Mouse (Mus musculus) G1E (cell line): ENCODE measurements around the gene Iqgap1.

Experiments
- CTCF ChIP-seq: IDR thresholded peaks from 2 replicates; pipeline ENCODE4 v1.5.1; 2012; ENCODE audit warnings: low read depth, low read length, inconsistent platforms, mixed read lengths
- GATA1 ChIP-seq: IDR thresholded peaks from 2 replicates; pipeline ENCODE4 v1.6.1; 2012; ENCODE audit warnings: borderline replicate concordance, low read length, inconsistent platforms, mixed read lengths
- POLR2AphosphoS5 ChIP-seq: IDR thresholded peaks from 2 replicates; pipeline ENCODE4 v1.6.1; 2012; ENCODE audit warnings: low read depth, low read length, inconsistent platforms; ENCODE audit not compliant: insufficient replicate concordance

DNA sequence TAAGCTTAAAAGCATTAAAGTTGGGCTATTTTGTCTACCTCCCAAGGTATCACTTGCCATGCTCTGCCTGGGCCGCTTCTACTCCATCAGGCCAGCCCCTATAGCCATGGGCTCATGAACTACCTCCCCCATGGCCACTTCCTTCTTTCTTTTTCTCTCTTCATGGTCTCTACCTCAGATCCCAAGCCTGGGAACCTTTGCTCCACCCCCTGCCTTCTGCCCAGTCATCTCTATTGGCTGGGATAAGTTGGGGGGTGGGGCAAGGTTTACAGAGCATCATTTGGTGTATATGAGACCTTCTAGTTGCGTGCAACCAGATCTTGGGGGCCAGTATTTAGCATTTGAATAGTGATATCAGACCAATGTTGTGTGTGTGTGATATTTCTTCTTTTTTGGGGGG is 36.7 kb upstream of the Iqgap1 start:
- no peak for TF ChIP-seq POLR2AphosphoS5
- no peak for TF ChIP-seq CTCF
- TF ChIP-seq GATA1, result no peak
